Mouse (Mus musculus) embryonic facial prominence, embryonic 11.5 days (tissue): ENCODE measurements around the gene Junb. TPM values are rescaled to one million over a fixed set of nuclear protein-coding genes. Genes with fewer than 3 reads are reported as not detected.

Experiments
- ATAC-seq: fragments of 200-750 bp; cut with Nextera tagmentation; replicated peaks from 2 replicates; pipeline ENCODE4 v1.8.0; 2017; ENCODE audit warnings: low read depth; ENCODE audit not compliant: insufficient number of reproducible peaks, low FRiP score, low TSS enrichment
- DNase-seq: peaks from one replicate; pipeline ENCODE4 v3.0.0-alpha.2; 2015; ENCODE audit warnings: low spot score
- H3K27ac ChIP-seq: fragments of 300-500 bp; sonication (generic); replicated peaks from 2 replicates; pipeline ENCODE4 v1.5.1; 2014; ENCODE audit warnings: mild to moderate bottlenecking, low read depth, low read length, control low read depth
- H3K27me3 ChIP-seq: fragments of 300-500 bp; sonication (generic); 2 replicates; pipeline ENCODE4 v1.6.1; 2014; ENCODE audit warnings: mild to moderate bottlenecking, low read length, moderate library complexity, mixed read lengths; ENCODE audit not compliant: control insufficient read depth, insufficient read depth
- H3K36me3 ChIP-seq: fragments of 300-500 bp; sonication (generic); replicated peaks from 2 replicates; pipeline ENCODE4 v1.6.1; 2014; ENCODE audit warnings: low read depth, mild to moderate bottlenecking, low read length, moderate library complexity, mixed read lengths; ENCODE audit not compliant: control insufficient read depth, insufficient read depth
- H3K4me1 ChIP-seq: fragments of 300-500 bp; sonication (generic); 2 replicates; pipeline ENCODE4 v1.6.1; 2014; ENCODE audit warnings: low read length, mixed read lengths; ENCODE audit not compliant: control insufficient read depth, insufficient read depth
- H3K4me2 ChIP-seq: fragments of 300-500 bp; sonication (generic); 2 replicates; pipeline ENCODE4 v1.6.1; 2014; ENCODE audit warnings: low read depth, mild to moderate bottlenecking, control low read depth, low read length, moderate library complexity
- H3K4me3 ChIP-seq: fragments of 300-500 bp; sonication (generic); 2 replicates; pipeline ENCODE4 v1.5.1; 2014; ENCODE audit warnings: low read depth, low read length, control low read depth
- H3K9ac ChIP-seq: fragments of 300-500 bp; sonication (generic); replicated peaks from 2 replicates; pipeline ENCODE4 v1.6.1; 2014; ENCODE audit warnings: mild to moderate bottlenecking, control low read depth, low read length
- H3K9me3 ChIP-seq: fragments of 300-500 bp; sonication (generic); replicated peaks from 2 replicates; pipeline ENCODE4 v1.6.1; 2016; ENCODE audit warnings: mild to moderate bottlenecking, low read length, inconsistent platforms, mixed read lengths; ENCODE audit not compliant: control insufficient read depth
- WGBS: fragments of 180-500 bp; shearing (Covaris S2); extraction: QIAGEN DNeasy Blood & Tissue Kit; methylation state at CpG from one replicate; pipeline ENCODE4 v1.1.7; 2014; 5-methylcytosine and 5-hydroxymethylcytosine counted together
- microRNA-seq: library from miRNA; unstranded; fragments of <30 nt; microRNA quantifications from one replicate; pipeline ENCODE4, GENCODE M21; 2016; ENCODE audit warnings: borderline number of aligned reads
- polyA plus RNA-seq: library from polyadenylated mRNA; unstranded; fragments of >200 nt; fragmentation: Nextera tagmentation; extraction: Ambion mirVana; gene quantifications from 2 replicates; pipeline ENCODE4 v1.2.1, GENCODE M21; 2014

Junb gene
- polyA plus RNA-seq, 1 experiment from 2014 or later = 5.4 TPM

DNA sequence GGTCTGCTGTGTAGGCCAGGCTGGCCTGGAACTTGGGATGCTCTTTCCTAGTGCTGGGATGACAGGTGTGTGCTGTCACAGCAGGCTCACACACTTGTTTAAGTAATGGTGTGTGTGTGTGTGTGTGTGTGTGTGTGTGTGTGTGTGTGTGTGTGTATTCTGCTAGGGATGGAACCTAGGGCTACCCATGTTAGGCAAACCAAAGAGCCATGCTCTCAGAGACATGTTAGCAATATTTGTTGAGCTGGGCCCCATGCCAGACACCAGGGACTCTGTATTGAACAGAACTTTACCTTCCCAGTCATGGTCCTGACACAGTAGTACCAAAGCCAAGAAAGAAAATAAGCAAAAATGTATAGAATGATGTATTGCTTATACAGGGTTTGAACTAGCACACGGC is 51.0 kb downstream of the Junb start:
- no peak overlapping the region for H3K27ac ChIP-seq
- ATAC-seq (no peak), DNase-seq (no peak)
- no peak overlapping the region for H3K4me3 ChIP-seq
- no peak overlapping the region for H3K9ac ChIP-seq
- no peaks in the 10 kb centered on the region for H3K4me1 ChIP-seq
- whole genome bisulfite sequencing = 86% methylated on average over 1 of the region's 1 CpGs
- H3K27me3 ChIP-seq = peaks cover 13% of the 10 kb centered on the region
- H3K36me3 ChIP-seq = no peaks in the 10 kb centered on the region
- H3K9me3 ChIP-seq = no peaks in the 10 kb centered on the region
- no peak overlapping the region for H3K4me2 ChIP-seq

DNA sequence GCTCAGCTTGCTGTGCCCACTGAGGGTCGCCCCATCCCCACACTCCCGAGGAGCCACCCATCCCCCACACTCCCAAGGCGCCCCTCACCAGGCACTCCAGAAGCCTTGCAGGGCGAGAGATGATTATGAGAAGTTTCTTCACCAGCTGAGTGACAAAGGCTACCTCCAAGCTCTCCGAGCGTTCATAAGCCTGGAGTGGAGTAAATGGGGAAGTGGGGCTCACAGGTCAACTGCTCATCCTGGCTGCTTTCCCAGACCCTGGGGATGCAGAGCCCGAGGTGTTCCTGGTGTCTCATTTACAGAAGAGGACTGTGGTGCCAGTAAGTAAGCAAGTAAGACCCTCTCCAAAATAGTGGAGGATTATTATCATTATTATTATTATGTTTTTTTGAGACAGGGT is 53.0 kb downstream of the Junb start:
- Histone ChIP-seq H3K36me3 (no peaks in the 10 kb centered on the region), H3K27ac (no peak overlapping the region), H3K4me1 (no peaks in the 10 kb centered on the region), H3K27me3 (peaks cover 13% of the 10 kb centered on the region), H3K4me2 (no peak overlapping the region), H3K9ac (no peak overlapping the region), H3K9me3 (no peaks in the 10 kb centered on the region), H3K4me3 (no peak overlapping the region)
- DNase-seq (no peak), ATAC-seq (no peak)
- 75% methylated on average over 7 of the region's 7 CpGs for WGBS

Small RNA genes lying within 50 kb of the gene (microRNA-seq; reads per million reads assigned to microRNA genes)
- gene Gm24197 = not detected

Other genes with a start within 250 kb of the Junb start
- gene Nfix, start 178.4 kb downstream of the Junb start, polyA plus RNA-seq = 5.9 and 6.8 TPM in 2 replicates
- gene Dand5, start 155.9 kb downstream of the Junb start, polyA plus RNA-seq = 3.6 and 3.8 TPM in 2 replicates
- gene Gadd45gip1, start 147.2 kb downstream of the Junb start, polyA plus RNA-seq = 41.5 and 42.3 TPM in 2 replicates
- 79.6 and 88.2 TPM in 2 replicates for gene Rad23a, start 138.1 kb downstream of the Junb start, polyA plus RNA-seq
- gene Calr, start 131.8 kb downstream of the Junb start, polyA plus RNA-seq = 815 and 826 TPM in 2 replicates
- 73.0 and 85.7 TPM in 2 replicates for gene Farsa, start 121.7 kb downstream of the Junb start, polyA plus RNA-seq
- 89.2 and 89.9 TPM in 2 replicates for gene Syce2, start 106.6 kb downstream of the Junb start, polyA plus RNA-seq
- 40.3 and 40.5 TPM in 2 replicates for gene Gcdh, start 84.8 kb downstream of the Junb start, polyA plus RNA-seq
- 11.1 and 14.4 TPM in 2 replicates for gene Klf1, start 76.8 kb downstream of the Junb start, polyA plus RNA-seq
- 5.5 and 7.2 TPM in 2 replicates for gene Dnase2a, start 70.2 kb downstream of the Junb start, polyA plus RNA-seq
- 2.8 and 3.9 TPM in 2 replicates for gene Mast1, start 41.4 kb downstream of the Junb start, polyA plus RNA-seq
- gene Rtbdn, start 31.7 kb downstream of the Junb start, polyA plus RNA-seq = not detected in 2 replicates
- gene Gm49661, start 9.3 kb downstream of the Junb start, polyA plus RNA-seq = not detected in 2 replicates
- gene Prdx2, start 9.1 kb downstream of the Junb start, polyA plus RNA-seq = 1,219 and 1,316 TPM in 2 replicates
- gene Rnaseh2a, start 9.0 kb downstream of the Junb start, polyA plus RNA-seq = 109 and 137 TPM in 2 replicates
- gene Hook2, start 11.9 kb upstream of the Junb start, polyA plus RNA-seq = 11.3 and 14.2 TPM in 2 replicates
- not detected in 2 replicates for gene Best2, start 35.8 kb upstream of the Junb start, polyA plus RNA-seq
- 130 and 132 TPM in 2 replicates for gene Asna1, start 46.6 kb upstream of the Junb start, polyA plus RNA-seq
- 172 and 178 TPM in 2 replicates for gene Trir, start 48.1 kb upstream of the Junb start, polyA plus RNA-seq
- gene Tnpo2, start 58.2 kb upstream of the Junb start, polyA plus RNA-seq = 17.0 and 20.5 TPM in 2 replicates
- 20.4 and 21.2 TPM in 2 replicates for gene Fbxw9, start 81.3 kb upstream of the Junb start, polyA plus RNA-seq
- gene Gm5741, start 89.3 kb upstream of the Junb start, polyA plus RNA-seq = not detected in 2 replicates
- gene Dhps, start 93.0 kb upstream of the Junb start, polyA plus RNA-seq = 61.9 and 67.7 TPM in 2 replicates
- gene Wdr83os, start 102.0 kb upstream of the Junb start, polyA plus RNA-seq = 117 and 127 TPM in 2 replicates
- gene Wdr83, start 102.6 kb upstream of the Junb start, polyA plus RNA-seq = 48.6 and 52.2 TPM in 2 replicates
- gene Man2b1, start 104.6 kb upstream of the Junb start, polyA plus RNA-seq = 19.5 and 21.9 TPM in 2 replicates
- 1.8 and 2.0 TPM in 2 replicates for gene Zfp791, start 144.4 kb upstream of the Junb start, polyA plus RNA-seq
- gene Cks1brt, start 173.2 kb upstream of the Junb start, polyA plus RNA-seq = not detected in 2 replicates
- gene Olfr371, start 247.3 kb upstream of the Junb start, polyA plus RNA-seq = not detected in 2 replicates